Mouse (Mus musculus) ES-E14 (cell line): ENCODE measurements at regions not wholly inside any gene's neighbourhood (a gene's known extent, or its start where the extent isn't known, plus 50 kb on each side); places are given as distances from the start of the nearest gene placed in this dataset.

ENCODE experiments used
- DNase-seq: peaks from one replicate; pipeline ENCODE4 v3.0.0-alpha.2; 2013; ENCODE audit warnings: low read depth, low spot score
- H3K27ac ChIP-seq: 2 replicates; pipeline ENCODE4 v1.5.1; 2012; ENCODE audit warnings: low read depth, mild to moderate bottlenecking, low read length, moderate library complexity, mixed read lengths; ENCODE audit not compliant: poor library complexity, insufficient read depth, severe bottlenecking
- H3K36me3 ChIP-seq: 2 replicates; pipeline ENCODE4 v1.6.1; 2012; ENCODE audit warnings: mild to moderate bottlenecking, low read length, moderate library complexity, mixed read lengths; ENCODE audit not compliant: control insufficient read depth, poor library complexity, insufficient read depth, severe bottlenecking
- H3K4me1 ChIP-seq, 2 experiments: fragments of 150-350 bp in 1 of 2; sonication (generic) in 1 of 2; 2 replicates each; pipeline ENCODE4 v1.6.1; 2012; ENCODE audit warnings: low read length in 2 of 2, mild to moderate bottlenecking in 1 of 2, mixed read lengths in 1 of 2; ENCODE audit not compliant: control insufficient read depth in 2 of 2, insufficient read depth in 2 of 2, poor library complexity in 1 of 2
- H3K4me3 ChIP-seq, 2 experiments: fragments of 150-350 bp in 1 of 2; sonication (generic) in 1 of 2; 2 replicates each; pipeline ENCODE4 v1.5.1; 2012; ENCODE audit warnings: low read length in 2 of 2, low read depth in 1 of 2, mild to moderate bottlenecking in 1 of 2, mixed read lengths in 1 of 2; ENCODE audit not compliant: insufficient read depth in 1 of 2, poor library complexity in 1 of 2, severe bottlenecking in 1 of 2
- H3K9ac ChIP-seq: 2 replicates; pipeline ENCODE4 v1.6.1; 2012; ENCODE audit warnings: low read depth, mild to moderate bottlenecking, low read length, mixed read lengths; ENCODE audit not compliant: poor library complexity, insufficient read depth, severe bottlenecking
- H3K9me3 ChIP-seq: fragments of 150-350 bp; sonication (generic); 2 replicates; pipeline ENCODE4 v1.6.1; 2012; ENCODE audit warnings: low read depth, mild to moderate bottlenecking, low read length; ENCODE audit not compliant: control insufficient read depth, insufficient read depth
- CHD2 ChIP-seq: IDR thresholded peaks from 2 replicates; pipeline ENCODE4 v1.6.1; 2014; ENCODE audit warnings: mild to moderate bottlenecking, low read depth, low read length, inconsistent platforms
- HCFC1 ChIP-seq: IDR thresholded peaks from 2 replicates; pipeline ENCODE4 v1.6.1; 2012; ENCODE audit warnings: low read length, inconsistent platforms, borderline replicate concordance; ENCODE audit not compliant: insufficient read depth
- MAFK ChIP-seq: IDR thresholded peaks from 2 replicates; pipeline ENCODE4 v1.6.1; 2014; ENCODE audit warnings: mild to moderate bottlenecking, low read depth, low read length, inconsistent platforms; ENCODE audit not compliant: insufficient read depth
- ZC3H11A ChIP-seq: IDR thresholded peaks from 2 replicates; pipeline ENCODE4 v1.6.1; 2012; ENCODE audit warnings: low read depth, mild to moderate bottlenecking, inconsistent platforms, low read length, borderline replicate concordance
- ZNF384 ChIP-seq: IDR thresholded peaks from 2 replicates; pipeline ENCODE4 v1.6.1; 2012; ENCODE audit warnings: low read depth, low read length, inconsistent platforms
- in situ Hi-C, 2 experiments: fragments of 600-800 bp; cut with MboI; formaldehyde crosslinking; loops; one replicate each; pipeline ENCODE4 v1.15.1; 2025; ENCODE audit warnings: low sequenced_read_pairs in 2 of 2, inconsistent platforms in 1 of 2; ENCODE audit not compliant: unreplicated experiment in 2 of 2

GRCm38 (mm10) chr5:119257374-119258120, 412.9 kb upstream of the Tbx3 start:
- no peak for DNase-seq
- no peak overlapping the region for H3K9ac ChIP-seq
- no peaks in the 10 kb centered on the region for H3K9me3 ChIP-seq
- H3K4me1 ChIP-seq = no peaks in the 10 kb centered on the region
- in situ Hi-C loops = no loop called here
- no peak overlapping the region for H3K4me3 ChIP-seq
- TF ChIP-seq ZC3H11A (no peak), CHD2 (no peak), ZNF384 (no peak), HCFC1 (no peak), MAFK (no peak)
- H3K36me3 ChIP-seq = no peaks in the 10 kb centered on the region
- H3K27ac ChIP-seq = no peak overlapping the region

GRCm38 (mm10) chr5:119258831-119259230, 411.6 kb upstream of the Tbx3 start:
- H3K4me1 ChIP-seq = no peaks in the 10 kb centered on the region
- no peak overlapping the region for H3K9ac ChIP-seq
- DNase-seq = no peak
- TF ChIP-seq ZNF384 = no peak
- no peak for TF ChIP-seq CHD2
- no peak for TF ChIP-seq HCFC1
- no peak for TF ChIP-seq ZC3H11A
- TF ChIP-seq MAFK = no peak
- no peaks in the 10 kb centered on the region for H3K9me3 ChIP-seq
- no peaks in the 10 kb centered on the region for H3K36me3 ChIP-seq
- in situ Hi-C loops = no loop called here
- no peak overlapping the region for H3K27ac ChIP-seq
- H3K4me3 ChIP-seq = no peak overlapping the region

GRCm38 (mm10) chr5:119265149-119265890, 405.1 kb upstream of the Tbx3 start:
- H3K4me3 ChIP-seq = no peak overlapping the region
- H3K9ac ChIP-seq = no peak overlapping the region
- DNase-seq = no peak
- no peak overlapping the region for H3K27ac ChIP-seq
- TF ChIP-seq ZNF384 (no peak), MAFK (no peak), CHD2 (no peak), HCFC1 (no peak), ZC3H11A (no peak)
- H3K4me1 ChIP-seq = no peaks in the 10 kb centered on the region
- no peaks in the 10 kb centered on the region for H3K36me3 ChIP-seq
- H3K9me3 ChIP-seq = no peaks in the 10 kb centered on the region
- in situ Hi-C loops = no loop called here

- in situ Hi-C loops = no loop called here
- no peak for DNase-seq
- TF ChIP-seq ZC3H11A (no peak), CHD2 (no peak), ZNF384 (no peak), MAFK (no peak), HCFC1 (no peak)
- no peak overlapping the region for H3K9ac ChIP-seq
- H3K4me1 ChIP-seq = no peaks in the 10 kb centered on the region
- no peaks in the 10 kb centered on the region for H3K36me3 ChIP-seq
- no peak overlapping the region for H3K27ac ChIP-seq
- H3K9me3 ChIP-seq = no peaks in the 10 kb centered on the region
- H3K4me3 ChIP-seq = no peak overlapping the region
Measured at GRCm38 (mm10) chr5:119271234-119271852, 399.1 kb upstream of the Tbx3 start.
